Mouse (Mus musculus): ENCODE measurements around the gene Ston1.

The Ston1 gene

DNA sequence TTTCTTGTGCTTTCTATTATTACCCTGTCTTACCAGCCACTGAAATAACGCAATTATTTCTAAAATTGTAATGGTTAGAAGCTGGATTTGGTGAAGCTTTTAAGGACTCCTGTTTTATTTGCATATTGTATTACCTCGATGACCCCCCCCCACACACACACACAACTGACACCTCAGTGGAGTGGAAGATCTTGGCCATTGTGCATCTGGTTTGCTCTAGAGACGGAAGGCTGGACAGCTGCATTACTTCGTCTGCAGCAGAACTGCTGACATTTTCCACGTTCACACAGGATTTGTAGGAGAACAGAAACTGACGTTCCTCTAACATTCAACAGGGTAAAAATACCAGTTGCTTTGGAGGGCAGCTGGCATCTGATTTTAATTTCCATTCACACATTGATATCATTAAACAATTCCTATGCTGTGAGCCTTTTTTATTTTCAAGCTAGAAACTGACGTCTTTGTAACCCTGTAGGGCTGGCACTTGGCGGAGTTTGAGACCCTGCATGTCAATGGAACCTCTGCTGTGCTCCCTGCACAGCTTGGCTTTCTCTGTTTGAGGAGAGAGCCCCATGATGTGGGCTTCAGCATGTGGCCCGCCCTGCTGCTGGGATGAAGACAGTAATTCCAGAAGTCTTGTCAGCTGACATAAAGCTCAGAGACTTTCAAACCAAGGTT is 99.3 kb downstream of the Ston1 start:
- no peak for DNase-seq

DNA sequence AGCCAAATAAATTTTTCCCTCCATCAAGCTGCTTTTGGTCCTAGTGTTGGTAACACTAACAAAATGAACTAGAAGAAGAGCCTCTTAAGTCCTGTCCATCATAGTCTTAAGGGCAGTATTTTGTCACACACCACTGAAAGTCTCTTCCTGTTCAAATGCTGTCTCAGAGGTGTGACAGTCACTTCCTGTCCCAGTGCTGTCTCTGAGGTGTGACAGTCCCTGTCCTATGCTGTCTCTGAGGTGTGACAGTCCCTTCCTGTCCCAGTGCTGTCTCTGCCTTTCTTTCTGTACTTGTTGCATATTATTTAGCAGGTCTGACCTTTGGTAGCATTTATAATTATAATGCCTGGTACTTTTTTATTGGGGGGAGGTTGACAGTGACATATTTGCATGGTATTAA is 103.4 kb downstream of the Ston1 start:
- no peak for DNase-seq

DNA sequence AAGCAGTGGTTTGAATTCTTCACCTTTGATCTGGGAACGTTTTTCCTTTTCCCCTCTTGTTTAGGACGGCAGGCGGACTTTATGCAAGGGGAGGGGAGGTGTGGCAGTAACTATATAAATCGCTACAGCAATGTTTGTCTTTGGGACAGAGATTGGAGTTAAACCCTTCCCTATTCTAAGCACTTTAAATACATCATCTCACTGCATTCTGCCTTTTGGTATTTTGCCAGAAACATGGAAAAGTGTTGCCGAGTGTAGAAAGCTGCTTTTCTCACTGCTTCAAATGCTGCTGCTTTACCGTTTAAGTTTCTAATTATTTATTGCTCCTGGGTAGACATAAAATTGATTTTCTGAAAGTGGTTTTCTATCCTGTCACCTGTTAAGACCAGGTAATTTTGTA is 104.9 kb downstream of the Ston1 start:
- DNase-seq = no peak

DNA sequence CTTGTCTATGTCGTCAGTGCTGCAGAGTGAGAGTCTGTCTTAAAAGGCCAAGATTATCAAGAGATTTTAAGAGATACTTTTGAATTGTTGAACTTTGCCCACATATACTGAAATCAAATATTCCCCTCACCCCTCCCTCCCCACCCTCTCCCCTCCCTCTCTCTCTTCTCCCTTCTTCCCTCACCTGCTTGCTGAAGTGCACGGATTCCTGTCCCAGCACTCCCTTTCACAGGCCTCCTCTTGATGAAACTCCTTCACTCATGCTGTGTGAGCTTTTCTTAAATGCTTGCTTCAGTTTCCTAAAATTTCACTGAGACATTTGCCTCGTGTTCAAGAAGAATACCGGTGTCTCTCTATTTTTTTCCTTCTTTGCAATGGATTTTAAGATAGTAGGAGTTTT is 105.6 kb downstream of the Ston1 start:
- DNase-seq = no peak

DNA sequence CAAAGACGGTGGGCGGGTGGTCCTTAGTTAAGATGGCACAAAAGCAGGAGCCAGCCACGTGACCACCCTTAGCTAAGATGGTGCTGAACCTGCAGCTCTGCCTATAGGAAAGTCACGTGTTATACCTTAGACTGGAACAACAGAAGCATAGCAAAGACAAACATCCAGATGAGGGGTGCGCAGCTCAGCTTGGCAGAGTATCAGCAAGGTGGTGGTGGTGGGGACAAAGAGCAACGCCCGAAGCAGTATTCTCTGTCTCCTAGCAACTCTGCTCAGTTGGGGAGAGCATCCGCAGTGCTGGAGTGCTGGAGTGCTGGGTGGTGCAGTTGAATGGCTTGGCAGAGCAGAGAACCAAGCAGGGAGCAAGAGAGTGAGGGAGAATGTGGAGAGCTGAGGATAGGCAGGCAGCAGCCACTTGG is 108.8 kb downstream of the Ston1 start:
- no peak for DNase-seq
